Mouse (Mus musculus) pancreas, adult 10 weeks (tissue): ENCODE results near the gene Maoa. TPM values are rescaled to one million over a fixed set of nuclear protein-coding genes. Genes with fewer than 3 reads are reported as not detected.

ENCODE experiments used
- polyA plus RNA-seq: library from polyadenylated mRNA; stranded (reverse); fragments of 350-450 nt; fragmentation: Illumina TruSeq; extraction: RNeasy Lipid Tissue Mini Kit (QIAGEN cat#74804); gene quantifications from one replicate; pipeline ENCODE4 v1.2.3, GENCODE M21; 2015; ENCODE audit warnings: low read depth, low replicate concordance; ENCODE audit not compliant: insufficient read depth

The Maoa gene
- polyA plus RNA-seq, result 2.8 TPM

DNA sequence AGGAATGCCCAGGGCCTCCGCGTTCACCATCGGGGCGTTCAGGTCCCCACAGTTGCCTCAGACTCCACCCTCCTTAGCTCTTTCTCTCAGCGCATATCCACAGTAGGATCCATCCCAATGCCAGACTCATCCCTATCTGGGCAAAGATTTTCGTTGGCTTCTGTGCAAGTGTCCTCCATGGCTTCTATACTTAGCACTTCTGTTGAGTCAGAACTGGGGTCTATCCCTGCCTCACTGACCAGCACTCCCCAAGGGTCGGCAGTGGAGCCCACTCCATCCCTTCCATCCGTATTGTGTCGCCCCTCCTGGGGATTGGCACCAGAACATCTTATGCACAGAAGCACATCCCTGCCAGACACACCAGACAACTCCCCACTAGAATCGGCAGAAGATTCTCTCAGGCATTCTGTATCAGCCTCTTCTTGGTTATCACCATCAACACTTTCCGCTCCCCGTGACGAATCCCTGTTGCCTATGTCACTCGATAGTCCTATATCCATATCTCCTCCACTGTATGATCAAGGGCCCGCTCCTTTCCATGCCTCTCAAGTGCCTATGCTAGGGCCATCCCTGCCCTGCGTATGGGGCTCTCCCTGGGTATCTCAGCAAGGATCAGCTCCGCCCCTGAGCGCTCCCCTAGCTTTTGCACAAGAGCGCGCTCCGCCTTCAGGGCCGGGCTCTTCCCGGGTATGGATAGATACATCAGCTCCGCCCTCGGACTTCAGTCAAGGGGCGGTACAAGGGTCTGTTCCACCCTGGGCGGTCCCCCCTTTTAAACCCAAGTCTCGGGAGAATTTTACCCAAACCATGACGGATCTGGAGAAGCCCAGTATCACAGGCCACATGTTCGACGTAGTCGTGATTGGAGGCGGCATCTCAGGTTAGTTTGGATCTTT, at the start of gene Maoa:
Maoa (plus strand) TSS at position 665 of the 896 bp plus-strand sequence.

Other genes with a start within 250 kb of the Maoa start
- not detected for gene Cypt1, start 96.8 kb upstream of the Maoa start, polyA plus RNA-seq
- gene Maob, start 197.7 kb downstream of the Maoa start, polyA plus RNA-seq, result 7.5 TPM